Mouse (Mus musculus) bone marrow macrophage, adult 2 months (primary cell): ENCODE measurements at regions not wholly inside any gene's neighbourhood (a gene's known extent, or its start where the extent isn't known, plus 50 kb on each side); places are given as distances from the start of the nearest gene placed in this dataset.

Source experiments
- CTCF ChIP-seq: IDR thresholded peaks from 2 replicates; pipeline ENCODE4 v1.5.1; 2012; ENCODE audit warnings: low read depth, mild to moderate bottlenecking, low read length, moderate library complexity
- POLR2A ChIP-seq: IDR thresholded peaks from 2 replicates; pipeline ENCODE4 v1.6.1; 2012; ENCODE audit warnings: mild to moderate bottlenecking, low read depth, low read length, borderline replicate concordance

GRCm38 (mm10) chr3:146337429-146337828, 67.0 kb upstream of the Ssx2ip start:
- TF ChIP-seq CTCF = no peak
- no peak for TF ChIP-seq POLR2A
